20 mouse cellular contexts compared by ENCODE assay signal in genomic region chr6:135488795-135489194, GRCm38 (mm10).
"Had no signal": no experiment of that assay in that cellular context is flagged by ENCODE, and none has a peak within 500 bp of the region (broad histone marks: within the 10 kb centered on the region; RNA-seq: fewer than 3 reads in every experiment).

No protein-coding gene starts in this region.

- H3K4me1 ChIP-seq: liver, embryonic 12.5 days; midbrain, embryonic 10.5 days; midbrain, embryonic 12.5 days; neural tube, embryonic 13.5 days; neural tube, embryonic 15.5 days had no signal

- DNase-seq: lung, adult 2 months; lung, postnatal 14 days; lung, postnatal 4 days; midbrain, embryonic 14.5 days; retina, postnatal 1 day; right cerebral cortex, adult 18-20 months; right cerebral cortex, postnatal 25 days; right cerebral cortex, postnatal 4 days; spleen, adult 18-20 months; thymus, adult 18-20 months; thymus, postnatal 14 days; thymus, postnatal 36 days had no signal

- H3K9ac ChIP-seq: liver, embryonic 12.5 days; liver, embryonic 14.5 days; midbrain, embryonic 12.5 days; neural tube, embryonic 13.5 days; neural tube, embryonic 15.5 days had no signal

- ATAC-seq: liver, embryonic 12.5 days; midbrain, embryonic 16.5 days had no signal

- H3K9me3 ChIP-seq: liver, embryonic 12.5 days; midbrain, embryonic 10.5 days; midbrain, embryonic 12.5 days; neural tube, embryonic 13.5 days; neural tube, embryonic 15.5 days had no signal

- H3K27ac ChIP-seq: liver, embryonic 12.5 days; liver, embryonic 14.5 days; midbrain, embryonic 10.5 days; midbrain, embryonic 12.5 days; neural tube, embryonic 13.5 days; neural tube, embryonic 15.5 days had no signal

- H3K4me2 ChIP-seq: liver, embryonic 12.5 days; midbrain, embryonic 12.5 days; neural tube, embryonic 13.5 days; neural tube, embryonic 15.5 days had no signal

- H3K27me3 ChIP-seq: liver, embryonic 12.5 days; midbrain, embryonic 12.5 days; neural tube, embryonic 13.5 days; neural tube, embryonic 15.5 days had no signal

- H3K36me3 ChIP-seq: liver, embryonic 12.5 days; midbrain, embryonic 10.5 days; midbrain, embryonic 12.5 days; neural tube, embryonic 13.5 days; neural tube, embryonic 15.5 days had no signal

- H3K4me3 ChIP-seq: liver, embryonic 12.5 days; midbrain, embryonic 10.5 days; midbrain, embryonic 12.5 days; myocyte; neural tube, embryonic 13.5 days; neural tube, embryonic 15.5 days had no signal
